18 mouse cellular contexts compared by ENCODE assay signal in the genomic region with DNA sequence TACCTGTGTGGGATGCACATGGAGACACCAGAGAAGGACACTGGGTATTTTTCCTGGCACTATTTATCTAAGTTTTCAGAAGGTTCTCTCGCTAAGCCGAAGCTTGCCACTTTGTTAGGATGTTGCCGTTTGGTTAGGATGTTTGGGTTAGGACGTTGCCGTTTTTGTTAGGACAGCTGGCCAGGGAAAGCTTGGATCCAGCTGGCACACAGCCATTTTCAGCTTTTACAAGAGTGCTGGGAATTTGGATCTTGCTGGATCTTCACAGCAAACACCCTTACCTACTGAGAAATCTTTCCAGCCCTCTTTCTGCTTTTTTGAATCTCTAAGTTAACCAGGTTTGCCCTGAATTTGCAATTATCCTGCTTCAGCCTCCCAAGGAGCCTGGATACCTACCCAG. TPM values are rescaled to one million over a fixed set of nuclear protein-coding genes. Genes with fewer than 3 reads are reported as not detected.
A peak's percentile ranks its signal among the peaks of the same experiment; 100 is the strongest.
DNase-seq lines count a peak whose midpoint lies in the region; ATAC-seq and TF ChIP-seq lines count a peak whose summit lies in the region.
"Had no signal": no experiment of that assay in that cellular context is flagged by ENCODE, and none has a peak within 500 bp of the region (broad histone marks: within the 10 kb centered on the region; RNA-seq: fewer than 3 reads in every experiment).

No protein-coding gene starts in this region.

- no peak overlapping the region for H3K9ac ChIP-seq in hindbrain, postnatal 0 days (replicated peaks; ENCODE audit: low read length)
- no peak overlapping the region for H3K9ac ChIP-seq in hindbrain, embryonic 11.5 days (ENCODE audit: low read depth, low read length)
- no peak overlapping the region for H3K9ac ChIP-seq in intestine, embryonic 15.5 days
- H3K9ac ChIP-seq: heart, embryonic 13.5 days; hindbrain, embryonic 15.5 days; kidney, embryonic 15.5 days; limb, embryonic 13.5 days had no signal

- H3K27me3 ChIP-seq in hindbrain, postnatal 0 days (ENCODE audit: insufficient read depth, low read length): no peaks in the 10 kb centered on the region
- H3K27me3 ChIP-seq in hindbrain, embryonic 11.5 days (ENCODE audit: control insufficient read depth, insufficient read depth, low read length): no peaks in the 10 kb centered on the region
- no peaks in the 10 kb centered on the region for H3K27me3 ChIP-seq in intestine, embryonic 15.5 days (replicated peaks)
- H3K27me3 ChIP-seq: heart, embryonic 13.5 days; hindbrain, embryonic 15.5 days; kidney, embryonic 15.5 days; limb, embryonic 13.5 days had no signal

- H3K27ac ChIP-seq in hindbrain, postnatal 0 days: no peak overlapping the region
- H3K27ac ChIP-seq in hindbrain, embryonic 11.5 days (ENCODE audit: low read depth, low read length): no peak overlapping the region
- H3K27ac ChIP-seq in intestine, embryonic 15.5 days: no peak overlapping the region
- H3K27ac ChIP-seq: heart, embryonic 13.5 days; hindbrain, embryonic 15.5 days; kidney, embryonic 15.5 days; limb, embryonic 13.5 days had no signal

- peaks cover 52% of the 10 kb centered on the region for H3K36me3 ChIP-seq in hindbrain, postnatal 0 days (ENCODE audit: insufficient read depth, low read length)
- H3K36me3 ChIP-seq in hindbrain, embryonic 11.5 days (ENCODE audit: control insufficient read depth, insufficient read depth, low read length): no peaks in the 10 kb centered on the region; the same call in 1 of the 2 replicates
- H3K36me3 ChIP-seq in intestine, embryonic 15.5 days: peaks cover 3% of the 10 kb centered on the region

- no peak overlapping the region for H3K4me3 ChIP-seq in hindbrain, postnatal 0 days (ENCODE audit: low read length)
- no peak overlapping the region for H3K4me3 ChIP-seq in hindbrain, embryonic 11.5 days (ENCODE audit: low read depth, low read length)
- H3K4me3 ChIP-seq in intestine, embryonic 15.5 days (replicated peaks): no peak overlapping the region
- H3K4me3 ChIP-seq: heart, embryonic 13.5 days; hindbrain, embryonic 15.5 days; kidney, embryonic 15.5 days; limb, embryonic 13.5 days had no signal

- no peak for ATAC-seq in hindbrain, postnatal 0 days
- ATAC-seq in hindbrain, embryonic 11.5 days (ENCODE audit: low FRiP score): no peak
- ATAC-seq in intestine, embryonic 15.5 days: no peak
- ATAC-seq: forebrain, embryonic 16.5 days had no signal

- 61% methylated on average over 5 of the region's 5 CpGs for WGBS in hindbrain, postnatal 0 days
- 82% methylated on average over 5 of the region's 5 CpGs for whole genome bisulfite sequencing in hindbrain, embryonic 11.5 days
- WGBS in intestine, embryonic 15.5 days: 44% methylated on average over 5 of the region's 5 CpGs

- H3K4me1 ChIP-seq in hindbrain, postnatal 0 days (ENCODE audit: insufficient read depth, low read length): no peaks in the 10 kb centered on the region
- no peaks in the 10 kb centered on the region for H3K4me1 ChIP-seq in hindbrain, embryonic 11.5 days (replicated peaks; ENCODE audit: control insufficient read depth, insufficient read depth, low read length)
- H3K4me1 ChIP-seq in intestine, embryonic 15.5 days (replicated peaks): no peaks in the 10 kb centered on the region
- H3K4me1 ChIP-seq: heart, embryonic 13.5 days; hindbrain, embryonic 15.5 days; kidney, embryonic 15.5 days; limb, embryonic 13.5 days had no signal

- no peaks in the 10 kb centered on the region for H3K9me3 ChIP-seq in hindbrain, postnatal 0 days (ENCODE audit: low read length)
- no peaks in the 10 kb centered on the region for H3K9me3 ChIP-seq in hindbrain, embryonic 11.5 days (ENCODE audit: control insufficient read depth, low read length)
- no peaks in the 10 kb centered on the region for H3K9me3 ChIP-seq in intestine, embryonic 15.5 days
- H3K9me3 ChIP-seq: heart, embryonic 13.5 days; hindbrain, embryonic 15.5 days; kidney, embryonic 15.5 days; limb, embryonic 13.5 days had no signal

- DNase-seq in cerebellum, postnatal 14 days: peak; percentile 13 to 24
- DNase-seq in cerebellum, adult 9-10 months: no peak
- peak; percentile 18 for DNase-seq in hindbrain, postnatal 0 days (ENCODE audit: low spot score)
- no peak for DNase-seq in hindbrain, embryonic 11.5 days (ENCODE audit: low spot score)
- DNase-seq in lung, postnatal 10 days: peak; percentile 39
- no peak for DNase-seq in lung, postnatal 4 days
- DNase-seq in ovary, adult 18-20 months (ENCODE audit: low spot score): peak; percentile 6
- DNase-seq: adrenal gland, postnatal 10 days; gastrocnemius, postnatal 14 days; thymus, postnatal 14 days had no signal

- no peak overlapping the region for H3K4me2 ChIP-seq in hindbrain, postnatal 0 days (ENCODE audit: low read depth, low read length)
- no peak overlapping the region for H3K4me2 ChIP-seq in hindbrain, embryonic 11.5 days (replicated peaks; ENCODE audit: low read depth, low read length)
- H3K4me2 ChIP-seq in intestine, embryonic 15.5 days (replicated peaks): no peak overlapping the region
- H3K4me2 ChIP-seq: heart, embryonic 13.5 days; hindbrain, embryonic 15.5 days; kidney, embryonic 15.5 days; limb, embryonic 13.5 days; midbrain, embryonic 11.5 days had no signal

- TF ChIP-seq CTCF in hindbrain, postnatal 0 days (IDR thresholded peaks at IDR 0.05; ENCODE audit: low read depth): no peak

RNA-seq across cellular contexts. Expression of a gene that starts 9.7 kb away (rescaled TPM):
- 3.5 and 4.2 TPM in 2 replicates for total RNA-seq in hindbrain, postnatal 0 days (2014; rRNA removed)
- 9.9 and 10.3 TPM in 2 replicates for polyA plus RNA-seq in hindbrain, postnatal 0 days (2015; fragmentation: Nextera tagmentation; extraction: Ambion mirVana)
- 0.24 and 0.74 TPM in 2 replicates for polyA plus RNA-seq in hindbrain, embryonic 11.5 days (2014; fragmentation: Nextera tagmentation; extraction: Ambion mirVana)
- polyA plus RNA-seq in intestine, embryonic 15.5 days (2015; fragmentation: Nextera tagmentation; extraction: Ambion mirVana): 3.1 and 4.2 TPM in 2 replicates
- polyA plus RNA-seq: small intestine, adult 2 months had no signal

RNA-seq across cellular contexts. Expression of a gene that starts 45.6 kb away (rescaled TPM):
- 65.0 and 76.9 TPM in 2 replicates for total RNA-seq in hindbrain, postnatal 0 days (2014; rRNA removed)
- 112 and 125 TPM in 2 replicates for polyA plus RNA-seq in hindbrain, postnatal 0 days (2015; fragmentation: Nextera tagmentation; extraction: Ambion mirVana)
- polyA plus RNA-seq in hindbrain, embryonic 11.5 days (2014; fragmentation: Nextera tagmentation; extraction: Ambion mirVana): 5.7 and 7.7 TPM in 2 replicates
- polyA plus RNA-seq in intestine, embryonic 15.5 days (2015; fragmentation: Nextera tagmentation; extraction: Ambion mirVana): 12.7 and 17.6 TPM in 2 replicates

Comparison
In these comparisons a context has a peak if more than half of its experiments do, and no peak if none do; other contexts are left out.
1. DNase-seq: peak in cerebellum, postnatal 14 days (2 of 2), hindbrain, postnatal 0 days (single experiment), lung, postnatal 10 days (single experiment) and ovary, adult 18-20 months (single experiment); none in cerebellum, adult 9-10 months (single experiment), hindbrain, embryonic 11.5 days (single experiment) and lung, postnatal 4 days (0 of 2).